Mouse (Mus musculus) testis, adult 2 months (tissue): ENCODE measurements around the gene Macc1. TPM values are rescaled to one million over a fixed set of nuclear protein-coding genes. Genes with fewer than 3 reads are reported as not detected.

Source experiments
- H3K27ac ChIP-seq: fragments of 200-500 bp; 2 replicates; pipeline ENCODE4 v1.5.1; 2012; ENCODE audit warnings: low read depth, low read length; ENCODE audit not compliant: control insufficient read depth, insufficient read depth
- H3K27me3 ChIP-seq: fragments of 200-500 bp; 2 replicates; pipeline ENCODE4 v1.6.1; 2012; ENCODE audit warnings: mild to moderate bottlenecking, low read length, moderate library complexity; ENCODE audit not compliant: control insufficient read depth, insufficient read depth
- H3K36me3 ChIP-seq: fragments of 200-500 bp; 2 replicates; pipeline ENCODE4 v1.6.1; 2012; ENCODE audit warnings: mild to moderate bottlenecking, low read length; ENCODE audit not compliant: control insufficient read depth, insufficient read depth
- H3K4me1 ChIP-seq: fragments of 200-500 bp; 2 replicates; pipeline ENCODE4 v1.6.1; 2012; ENCODE audit warnings: low read length; ENCODE audit not compliant: control insufficient read depth, insufficient read depth
- H3K4me3 ChIP-seq: fragments of 200-500 bp; 2 replicates; pipeline ENCODE4 v1.5.1; 2012; ENCODE audit warnings: low read depth, mild to moderate bottlenecking, low read length, moderate library complexity, mixed read lengths; ENCODE audit not compliant: control insufficient read depth
- CTCF ChIP-seq: fragments of 200-500 bp; IDR thresholded peaks from 2 replicates; pipeline ENCODE4 v1.5.1; 2012; ENCODE audit warnings: low read depth, mild to moderate bottlenecking, inconsistent platforms, low read length, moderate library complexity; ENCODE audit not compliant: control insufficient read depth, insufficient read depth, insufficient replicate concordance
- POLR2A ChIP-seq: fragments of 200-500 bp; IDR thresholded peaks from 2 replicates; pipeline ENCODE4 v1.6.1; 2012; ENCODE audit warnings: low read depth, mild to moderate bottlenecking, inconsistent platforms, low read length, moderate library complexity; ENCODE audit not compliant: control insufficient read depth
- polyA plus RNA-seq: library from polyadenylated mRNA; depleted of rRNA; stranded (reverse); fragments of >200 nt; gene quantifications from 2 replicates; pipeline ENCODE4 v1.2.3, GENCODE M21; 2012; rRNA removed

Macc1 gene
- polyA plus RNA-seq, 1 experiment = 0.30 TPM

- Histone ChIP-seq H3K36me3 (no peaks in the 10 kb centered on the region), H3K27me3 (no peaks in the 10 kb centered on the region), H3K27ac (no peak overlapping the region)
Observed at GRCm38 (mm10) chr12:119470260-119470659, 156.2 kb downstream of the Macc1 start.

DNA sequence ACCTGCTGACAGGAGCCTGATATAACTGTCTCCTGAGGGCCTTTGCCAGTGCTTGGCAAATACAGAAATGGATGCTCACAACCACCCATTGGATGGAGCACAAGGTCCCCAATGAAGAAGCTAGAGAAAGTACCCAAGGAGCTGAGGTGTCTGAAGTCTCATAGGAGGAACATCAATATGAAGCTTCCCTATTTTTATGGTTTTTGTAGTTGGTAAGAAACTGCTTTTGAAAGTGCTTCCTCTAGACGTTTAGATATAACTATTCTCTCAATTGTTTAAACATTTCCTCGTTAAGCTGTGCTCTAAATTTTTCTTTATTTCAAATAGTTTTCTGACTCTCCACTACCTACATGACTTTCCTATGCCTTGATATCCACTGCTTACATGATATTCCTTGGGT, 169.2 kb downstream of the Macc1 start:
- Histone ChIP-seq H3K27ac (no peak overlapping the region), H3K4me1 (no peaks in the 10 kb centered on the region), H3K36me3 (no peaks in the 10 kb centered on the region), H3K4me3 (no peak overlapping the region), H3K27me3 (no peaks in the 10 kb centered on the region)
- no peak for TF ChIP-seq POLR2A
- TF ChIP-seq CTCF = no peak

More at GRCm38 (mm10) chr12:119470260-119470659, 156.2 kb downstream of the Macc1 start:
- no peak for TF ChIP-seq CTCF
- TF ChIP-seq POLR2A = no peak
- H3K4me3 ChIP-seq = no peak overlapping the region
- H3K4me1 ChIP-seq = no peaks in the 10 kb centered on the region

GRCm38 (mm10) chr12:119483922-119484631, 170.0 kb downstream of the Macc1 start:
- Histone ChIP-seq H3K27ac (no peak overlapping the region), H3K36me3 (no peaks in the 10 kb centered on the region), H3K4me1 (no peaks in the 10 kb centered on the region), H3K4me3 (no peak overlapping the region), H3K27me3 (no peaks in the 10 kb centered on the region)
- no peak for TF ChIP-seq CTCF
- no peak for TF ChIP-seq POLR2A

DNA sequence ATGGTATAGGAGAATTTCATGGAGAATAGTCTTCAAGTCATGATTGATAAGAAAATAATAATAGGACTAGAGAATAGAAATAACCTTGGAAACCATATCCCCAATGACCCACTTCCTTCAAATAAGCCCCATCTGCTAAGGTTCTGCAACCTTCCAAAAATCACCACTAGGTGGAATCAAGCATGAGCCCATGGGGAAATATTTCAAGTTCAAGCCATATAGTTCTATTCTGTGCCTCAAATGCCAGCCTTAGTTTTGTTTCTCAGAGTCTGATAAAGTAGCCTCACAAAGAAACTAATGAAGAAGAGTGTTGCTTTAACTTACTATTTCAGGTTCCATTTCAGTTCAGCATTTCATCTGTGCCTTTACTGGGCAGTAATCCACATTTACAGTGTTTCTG, 197.1 kb downstream of the Macc1 start:
- Histone ChIP-seq H3K36me3 (no peaks in the 10 kb centered on the region), H3K4me1 (no peaks in the 10 kb centered on the region), H3K4me3 (no peak overlapping the region), H3K27ac (no peak overlapping the region), H3K27me3 (no peaks in the 10 kb centered on the region)
- no peak for TF ChIP-seq POLR2A
- no peak for TF ChIP-seq CTCF

Other genes starting within 250 kb of the Macc1 start
- 0.11 and 0.15 TPM in 2 replicates for gene Itgb8, start 75.5 kb upstream of the Macc1 start, polyA plus RNA-seq